Mouse (Mus musculus) hindbrain, embryonic 10.5 days (tissue): ENCODE results near the gene Trim80. TPM values are rescaled to one million over a fixed set of nuclear protein-coding genes. Genes with fewer than 3 reads are reported as not detected.

Experiments used
- DNase-seq: peaks from one replicate; pipeline ENCODE4 v3.0.0-alpha.2; 2017; ENCODE audit warnings: low spot score
- H3K27ac ChIP-seq: fragments of 300-500 bp; sonication (generic); 2 replicates; pipeline ENCODE4 v1.5.1; 2016; ENCODE audit warnings: mild to moderate bottlenecking, moderate library complexity
- H3K27me3 ChIP-seq: fragments of 300-500 bp; sonication (generic); 2 replicates; pipeline ENCODE4 v1.6.1; 2016; ENCODE audit warnings: mild to moderate bottlenecking; ENCODE audit not compliant: poor library complexity, insufficient read depth, severe bottlenecking
- H3K36me3 ChIP-seq: fragments of 300-500 bp; sonication (generic); 2 replicates; pipeline ENCODE4 v1.6.1; 2016; ENCODE audit warnings: mild to moderate bottlenecking, moderate library complexity
- H3K4me1 ChIP-seq: fragments of 300-500 bp; sonication (generic); replicated peaks from 2 replicates; pipeline ENCODE4 v1.6.1; 2016; ENCODE audit warnings: mild to moderate bottlenecking
- H3K4me3 ChIP-seq: fragments of 300-500 bp; sonication (generic); 2 replicates; pipeline ENCODE4 v1.5.1; 2016; ENCODE audit warnings: mild to moderate bottlenecking, moderate library complexity
- H3K9me3 ChIP-seq: fragments of 300-500 bp; sonication (generic); 2 replicates; pipeline ENCODE4 v1.6.1; 2016; ENCODE audit warnings: mild to moderate bottlenecking, moderate library complexity
- WGBS: fragments of 180-500 bp; shearing (Covaris S2); methylation state at CpG from one replicate; pipeline ENCODE4 v1.1.7; 2016; 5-methylcytosine and 5-hydroxymethylcytosine counted together
- polyA plus RNA-seq: library from polyadenylated mRNA; unstranded; fragments of >200 nt; fragmentation: Nextera tagmentation; extraction: Ambion mirVana; gene quantifications from 2 replicates; pipeline ENCODE4 v1.2.1, GENCODE M21; 2016

Gene Trim80
- polyA plus RNA-seq, 1 experiment from 2014 or later, result 0.08 TPM

GRCm38 (mm10) chr11:115419531-115420237 lies 20.7 kb upstream of the Trim80 start, which contains the start of the genes Atp5h and Kctd2:
Gene Atp5h, minus strand, starts transcription at chr11:115419962.
Gene Kctd2, plus strand, starts transcription at chr11:115420128.
- H3K36me3 ChIP-seq, result peaks cover 51% of the 10 kb centered on the region

GRCm38 (mm10) chr11:115420336-115421190 lies 19.8 kb upstream of the Trim80 start:
- peak overlapping the region; percentile 98 for H3K27ac ChIP-seq
- no peaks in the 10 kb centered on the region for H3K9me3 ChIP-seq
- peaks cover 53% of the 10 kb centered on the region for H3K36me3 ChIP-seq
- peak; percentile 68 for DNase-seq
- H3K4me3 ChIP-seq, result peak overlapping the region; percentile 96
- 4% methylated on average over 45 of the region's 45 CpGs for WGBS
- no peaks in the 10 kb centered on the region for H3K27me3 ChIP-seq
- H3K4me1 ChIP-seq, result peaks cover 35% of the 10 kb centered on the region

More at GRCm38 (mm10) chr11:115419531-115420237, 20.7 kb upstream of the Trim80 start, which contains the start of the genes Atp5h and Kctd2:
- H3K4me3 ChIP-seq, result peak within 1 kb of the TSS; percentile 96
- H3K9me3 ChIP-seq, result no peaks in the 10 kb centered on the region
- H3K27me3 ChIP-seq, result no peaks in the 10 kb centered on the region
- H3K4me1 ChIP-seq, result peaks cover 35% of the 10 kb centered on the region
- H3K27ac ChIP-seq, result peak within 1 kb of the TSS; percentile 98
- WGBS, result under 1% methylated on average over 56 of the region's 56 CpGs
- peak; percentile 96 for DNase-seq

GRCm38 (mm10) chr11:115421328-115421727 lies 19.0 kb upstream of the Trim80 start:
- Histone ChIP-seq H3K4me3 (peak overlapping the region; percentile 96), H3K4me1 (peaks cover 35% of the 10 kb centered on the region), H3K36me3 (peaks cover 53% of the 10 kb centered on the region), H3K9me3 (no peaks in the 10 kb centered on the region), H3K27me3 (no peaks in the 10 kb centered on the region), H3K27ac (no peak overlapping the region)
- 78% methylated on average over 1 of the region's 1 CpGs for WGBS
- DNase-seq, result no peak

GRCm38 (mm10) chr11:115421972-115422371 lies 18.4 kb upstream of the Trim80 start:
- DNase-seq, result no peak
- peaks cover 53% of the 10 kb centered on the region for H3K36me3 ChIP-seq
- no peaks in the 10 kb centered on the region for H3K9me3 ChIP-seq
- H3K27ac ChIP-seq, result no peak overlapping the region
- no peak overlapping the region for H3K4me3 ChIP-seq
- 93% methylated on average over 16 of the region's 16 CpGs for WGBS
- H3K27me3 ChIP-seq, result no peaks in the 10 kb centered on the region
- H3K4me1 ChIP-seq, result peaks cover 35% of the 10 kb centered on the region

- DNase-seq, result no peak
These were observed 17.3 kb upstream of the Trim80 start for GRCm38 (mm10) chr11:115423091-115423490.

GRCm38 (mm10) chr11:115424666-115425065 lies 15.7 kb upstream of the Trim80 start:
- Histone ChIP-seq H3K4me3 (0 out of 2 replicates have a peak overlapping the region, but pooled peaks have one; percentile 4), H3K27me3 (no peaks in the 10 kb centered on the region), H3K36me3 (peaks cover 61% of the 10 kb centered on the region), H3K9me3 (no peaks in the 10 kb centered on the region), H3K4me1 (peaks cover 38% of the 10 kb centered on the region), H3K27ac (no peak overlapping the region)
- 90% methylated on average over 7 of the region's 7 CpGs for WGBS
- DNase-seq, result no peak

More at GRCm38 (mm10) chr11:115423091-115423490, 17.3 kb upstream of the Trim80 start:
- WGBS, result 85% methylated on average over 3 of the region's 3 CpGs
- Histone ChIP-seq H3K27ac (no peak overlapping the region), H3K9me3 (no peaks in the 10 kb centered on the region), H3K4me1 (peaks cover 41% of the 10 kb centered on the region), H3K36me3 (peaks cover 47% of the 10 kb centered on the region), H3K27me3 (no peaks in the 10 kb centered on the region), H3K4me3 (no peak overlapping the region)

- H3K36me3 ChIP-seq, result peaks cover 71% of the 10 kb centered on the region
- H3K4me1 ChIP-seq, result peaks cover 33% of the 10 kb centered on the region
- whole genome bisulfite sequencing, result 93% methylated on average over 6 of the region's 6 CpGs
These were observed 14.7 kb upstream of the Trim80 start for GRCm38 (mm10) chr11:115425671-115426070.

GRCm38 (mm10) chr11:115427482-115428331 lies 12.6 kb upstream of the Trim80 start:
- Histone ChIP-seq H3K27me3 (no peaks in the 10 kb centered on the region), H3K36me3 (peaks cover 82% of the 10 kb centered on the region), H3K9me3 (no peaks in the 10 kb centered on the region), H3K4me3 (peak overlapping the region; percentile 18), H3K27ac (peak overlapping the region; percentile 75), H3K4me1 (peaks cover 20% of the 10 kb centered on the region)
- peak; percentile 85 for DNase-seq
- WGBS, result 32% methylated on average over 20 of the region's 20 CpGs

More at GRCm38 (mm10) chr11:115425671-115426070, 14.7 kb upstream of the Trim80 start:
- H3K27ac ChIP-seq, result no peak overlapping the region
- no peak for DNase-seq
- no peaks in the 10 kb centered on the region for H3K9me3 ChIP-seq
- no peak overlapping the region for H3K4me3 ChIP-seq
- H3K27me3 ChIP-seq, result no peaks in the 10 kb centered on the region

GRCm38 (mm10) chr11:115429307-115429706 lies 11.0 kb upstream of the Trim80 start:
- Histone ChIP-seq H3K9me3 (no peaks in the 10 kb centered on the region), H3K36me3 (peaks cover 87% of the 10 kb centered on the region), H3K4me3 (no peak overlapping the region), H3K27ac (no peak overlapping the region), H3K27me3 (no peaks in the 10 kb centered on the region), H3K4me1 (peaks cover 20% of the 10 kb centered on the region)
- DNase-seq, result no peak
- 86% methylated on average over 7 of the region's 7 CpGs for WGBS

- peaks cover 26% of the 10 kb centered on the region for H3K4me1 ChIP-seq
- WGBS, result 95% methylated on average over 6 of the region's 6 CpGs
- no peaks in the 10 kb centered on the region for H3K9me3 ChIP-seq
- H3K36me3 ChIP-seq, result peaks cover 75% of the 10 kb centered on the region
- DNase-seq, result no peak
- H3K27ac ChIP-seq, result no peak overlapping the region
- no peak overlapping the region for H3K4me3 ChIP-seq
- 0 out of 2 replicates have a peak, but pooled peaks cover 7% of the 10 kb centered on the region for H3K27me3 ChIP-seq
These were observed 9.8 kb upstream of the Trim80 start for GRCm38 (mm10) chr11:115430561-115430960.

GRCm38 (mm10) chr11:115432814-115433213 lies 7.5 kb upstream of the Trim80 start:
- WGBS, result 86% methylated on average over 4 of the region's 4 CpGs
- Histone ChIP-seq H3K4me3 (no peak overlapping the region), H3K4me1 (peaks cover 31% of the 10 kb centered on the region), H3K36me3 (peaks cover 55% of the 10 kb centered on the region), H3K9me3 (no peaks in the 10 kb centered on the region), H3K27me3 (0 out of 2 replicates have a peak, but pooled peaks cover 12% of the 10 kb centered on the region), H3K27ac (no peak overlapping the region)
- DNase-seq, result no peak

GRCm38 (mm10) chr11:115433342-115433741 lies 7.0 kb upstream of the Trim80 start:
- Histone ChIP-seq H3K27ac (no peak overlapping the region), H3K27me3 (0 out of 2 replicates have a peak, but pooled peaks cover 12% of the 10 kb centered on the region), H3K4me1 (peaks cover 26% of the 10 kb centered on the region), H3K9me3 (no peaks in the 10 kb centered on the region), H3K36me3 (peaks cover 54% of the 10 kb centered on the region), H3K4me3 (no peak overlapping the region)
- DNase-seq, result no peak
- WGBS, result 84% methylated on average over 6 of the region's 6 CpGs
